Mouse (Mus musculus) thymus, adult 2 months (tissue): ENCODE measurements around the gene Dkk3. TPM values are rescaled to one million over a fixed set of nuclear protein-coding genes. Genes with fewer than 3 reads are reported as not detected.

Source experiments
- DNase-seq: peaks from one replicate; pipeline ENCODE4 v3.0.0; 2021
- H3K27ac ChIP-seq: fragments of 200-500 bp; 2 replicates; pipeline ENCODE4 v1.5.1; 2012; ENCODE audit warnings: low read length, control low read depth; ENCODE audit not compliant: control insufficient read depth, insufficient read depth
- H3K27me3 ChIP-seq: fragments of 200-500 bp; 2 replicates; pipeline ENCODE4 v1.6.1; 2012; ENCODE audit warnings: mild to moderate bottlenecking, low read length, moderate library complexity, mixed read lengths; ENCODE audit not compliant: control insufficient read depth, insufficient read depth
- H3K36me3 ChIP-seq: fragments of 200-500 bp; 2 replicates; pipeline ENCODE4 v1.6.1; 2012; ENCODE audit warnings: mild to moderate bottlenecking, low read length, moderate library complexity; ENCODE audit not compliant: control insufficient read depth, insufficient read depth
- H3K4me1 ChIP-seq: fragments of 200-500 bp; replicated peaks from 2 replicates; pipeline ENCODE4 v1.6.1; 2012; ENCODE audit warnings: low read length; ENCODE audit not compliant: control insufficient read depth, insufficient read depth
- H3K4me3 ChIP-seq: fragments of 200-500 bp; 2 replicates; pipeline ENCODE4 v1.5.1; 2012; ENCODE audit warnings: mild to moderate bottlenecking, low read length, control low read depth, moderate library complexity; ENCODE audit not compliant: control insufficient read depth, insufficient read depth
- CTCF ChIP-seq: fragments of 200-500 bp; IDR thresholded peaks from 2 replicates; pipeline ENCODE4 v1.5.1; 2012; ENCODE audit warnings: mild to moderate bottlenecking, control low read depth, low read length, moderate library complexity, borderline replicate concordance; ENCODE audit not compliant: control insufficient read depth, poor library complexity, insufficient read depth; ENCODE audit errors: extremely low read depth
- POLR2A ChIP-seq: fragments of 200-500 bp; IDR thresholded peaks from 2 replicates; pipeline ENCODE4 v1.6.1; 2012; ENCODE audit warnings: mild to moderate bottlenecking, low read length, control low read depth, moderate library complexity; ENCODE audit not compliant: control insufficient read depth, poor library complexity, insufficient read depth; ENCODE audit errors: extremely low read depth
- WGBS: fragments of 180-500 bp; shearing (Covaris S2); methylation state at CpG from one replicate; pipeline ENCODE4 v1.1.7; 2018; 5-methylcytosine and 5-hydroxymethylcytosine counted together
- polyA plus RNA-seq: library from polyadenylated mRNA; depleted of rRNA; stranded (reverse); fragments of >200 nt; gene quantifications from 2 replicates; pipeline ENCODE4 v1.2.3, GENCODE M21; 2012

Dkk3 gene
- polyA plus RNA-seq, 1 experiment, result 5.9 TPM

GRCm38 (mm10) chr7:112143978-112144377 is 14.9 kb downstream of the Dkk3 start:
- no peaks in the 10 kb centered on the region for H3K27me3 ChIP-seq
- no peak for TF ChIP-seq POLR2A
- no peak for TF ChIP-seq CTCF
- H3K4me3 ChIP-seq, result no peak overlapping the region
- H3K36me3 ChIP-seq, result no peaks in the 10 kb centered on the region
- H3K4me1 ChIP-seq, result no peaks in the 10 kb centered on the region
- 91% methylated on average over 4 of the region's 4 CpGs for WGBS
- no peak for DNase-seq
- no peak overlapping the region for H3K27ac ChIP-seq

- Histone ChIP-seq H3K27ac (no peak overlapping the region), H3K27me3 (no peaks in the 10 kb centered on the region), H3K36me3 (no peaks in the 10 kb centered on the region), H3K4me1 (no peaks in the 10 kb centered on the region), H3K4me3 (no peak overlapping the region)
- DNase-seq, result no peak
- TF ChIP-seq POLR2A (no peak), CTCF (no peak)
- WGBS, result 59% methylated on average over 7 of the region's 7 CpGs
These were observed 15.8 kb downstream of the Dkk3 start for GRCm38 (mm10) chr7:112143090-112143500.

- 91% methylated on average over 3 of the region's 3 CpGs for WGBS
- no peaks in the 10 kb centered on the region for H3K4me1 ChIP-seq
- H3K4me3 ChIP-seq, result no peak overlapping the region
- H3K27ac ChIP-seq, result no peak overlapping the region
- no peaks in the 10 kb centered on the region for H3K27me3 ChIP-seq
- TF ChIP-seq CTCF (no peak), POLR2A (no peak)
- DNase-seq, result no peak
- H3K36me3 ChIP-seq, result no peaks in the 10 kb centered on the region
These were observed 16.2 kb downstream of the Dkk3 start for GRCm38 (mm10) chr7:112142616-112143015.

GRCm38 (mm10) chr7:112140725-112141124 is 18.1 kb downstream of the Dkk3 start:
- Histone ChIP-seq H3K36me3 (no peaks in the 10 kb centered on the region), H3K27me3 (no peaks in the 10 kb centered on the region), H3K4me1 (no peaks in the 10 kb centered on the region), H3K27ac (no peak overlapping the region), H3K4me3 (no peak overlapping the region)
- 93% methylated on average over 2 of the region's 2 CpGs for WGBS
- TF ChIP-seq CTCF (no peak), POLR2A (no peak)
- DNase-seq, result no peak

- Histone ChIP-seq H3K4me3 (no peak overlapping the region), H3K36me3 (no peaks in the 10 kb centered on the region), H3K27me3 (no peaks in the 10 kb centered on the region), H3K4me1 (no peaks in the 10 kb centered on the region), H3K27ac (no peak overlapping the region)
- TF ChIP-seq POLR2A (no peak), CTCF (no peak)
- 71% methylated on average over 11 of the region's 11 CpGs for WGBS
- DNase-seq, result no peak
These were observed 20.1 kb downstream of the Dkk3 start for GRCm38 (mm10) chr7:112138509-112139405.

GRCm38 (mm10) chr7:112138168-112138508 is 20.7 kb downstream of the Dkk3 start:
- DNase-seq, result no peak
- Histone ChIP-seq H3K36me3 (no peaks in the 10 kb centered on the region), H3K4me1 (no peaks in the 10 kb centered on the region), H3K4me3 (no peak overlapping the region), H3K27me3 (no peaks in the 10 kb centered on the region), H3K27ac (no peak overlapping the region)
- TF ChIP-seq POLR2A (no peak), CTCF (no peak)
- WGBS, result 93% methylated on average over 7 of the region's 7 CpGs
